Mouse (Mus musculus): ENCODE data around the gene Ssh3.

Ssh3 gene

DNA sequence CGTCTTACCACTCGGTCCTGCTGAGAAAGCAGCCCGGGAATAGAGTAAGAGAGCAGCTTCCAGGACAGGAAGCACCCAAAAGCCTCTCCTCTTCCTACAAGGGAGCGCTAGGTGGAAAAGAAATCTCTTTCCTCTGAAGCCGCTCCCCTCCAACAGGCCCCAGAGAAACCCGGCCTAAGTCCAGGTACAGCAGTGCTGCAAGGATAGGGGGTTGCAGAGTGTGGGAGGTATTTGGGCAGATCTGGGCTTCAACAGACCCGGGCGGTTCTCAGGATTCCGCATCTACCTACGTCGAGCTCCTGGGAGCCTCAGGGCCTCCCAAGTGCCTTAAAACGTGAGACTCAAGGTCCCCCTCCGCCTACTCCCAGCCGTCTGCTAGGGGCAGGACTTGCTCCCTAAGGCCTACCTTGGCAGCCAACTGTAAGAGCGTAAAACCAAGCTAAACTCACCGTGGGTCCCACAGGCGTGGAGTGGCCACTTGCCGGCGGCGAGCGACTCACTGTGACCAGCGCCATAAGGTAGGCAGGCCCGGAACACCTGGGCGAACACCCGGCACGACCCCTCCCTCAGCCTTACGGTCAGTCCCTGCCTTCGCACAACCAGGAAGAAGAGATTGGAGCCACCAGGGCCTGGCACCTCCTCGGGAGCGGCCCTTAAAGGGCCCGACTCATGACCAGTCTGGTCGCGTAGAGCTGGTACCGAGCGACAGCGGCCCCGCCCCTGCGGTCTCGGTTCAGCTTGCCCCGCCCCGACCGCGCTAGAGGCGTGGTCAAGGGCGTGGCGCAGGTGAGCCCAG lies at the start of gene Ssh3:
Gene Ssh3, minus strand, starts transcription at position 615 of the 796 bp plus-strand sequence.
- peak in 1 of 2 experiments; percentile 73 for DNase-seq (ENCODE audit: low spot score in 2 of 2)

DNA sequence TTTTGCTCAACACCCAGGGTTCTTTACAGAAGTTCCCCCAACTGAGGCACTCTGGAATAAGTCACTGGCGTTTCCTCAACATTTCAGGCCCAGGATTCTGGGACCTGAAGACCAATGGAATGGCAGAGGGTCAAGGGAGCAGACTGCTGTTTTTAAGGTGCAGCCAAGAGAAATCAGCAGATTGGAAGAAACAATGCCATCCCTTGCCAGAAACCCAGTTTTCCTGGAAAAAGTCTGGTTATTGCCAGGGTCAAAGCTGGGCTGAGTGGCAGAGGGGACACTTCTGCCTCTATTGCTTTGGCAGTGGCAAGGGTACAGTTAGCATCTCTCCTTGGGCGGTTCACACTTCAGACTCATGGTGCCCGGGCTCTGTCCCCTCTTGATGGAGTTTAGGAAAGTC lies 48.2 kb upstream of the Ssh3 start:
- DNase-seq (ENCODE audit: low spot score in 2 of 2): no peak

DNA sequence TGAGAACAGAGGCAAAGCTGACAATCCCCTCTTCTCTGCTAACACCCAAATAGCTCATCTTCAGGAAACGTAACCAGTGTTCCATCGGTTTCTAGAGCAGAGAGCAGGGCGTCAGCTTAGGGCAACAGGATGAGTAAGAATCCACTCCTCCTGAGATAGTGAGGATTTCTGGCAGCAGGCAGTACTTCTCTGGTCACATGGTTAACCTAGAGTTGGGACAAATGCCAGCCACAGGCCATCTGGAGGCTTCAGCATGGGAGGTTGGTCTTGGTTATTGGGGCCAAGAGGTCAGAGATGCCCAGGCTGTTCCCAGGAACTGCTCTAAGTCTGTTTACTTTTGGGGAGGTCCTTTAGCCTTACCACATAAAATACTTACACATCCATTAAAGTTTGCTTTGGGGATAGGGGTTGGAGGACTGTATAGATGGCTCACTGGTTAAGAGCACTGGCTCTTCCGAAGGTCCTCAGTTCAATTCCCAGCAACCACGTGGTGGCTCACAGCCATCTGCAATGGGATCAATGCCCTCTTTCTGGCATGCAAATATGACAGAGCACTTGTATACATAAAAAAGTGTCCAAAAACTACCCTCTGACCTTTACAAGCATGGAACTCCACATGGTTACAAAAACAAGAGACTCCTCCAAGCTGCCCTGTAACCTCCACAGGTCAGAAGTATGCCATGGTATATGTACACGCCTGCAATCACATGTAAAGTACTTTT lies 46.4 kb upstream of the Ssh3 start:
- DNase-seq (ENCODE audit: low spot score in 2 of 2): no peak

DNA sequence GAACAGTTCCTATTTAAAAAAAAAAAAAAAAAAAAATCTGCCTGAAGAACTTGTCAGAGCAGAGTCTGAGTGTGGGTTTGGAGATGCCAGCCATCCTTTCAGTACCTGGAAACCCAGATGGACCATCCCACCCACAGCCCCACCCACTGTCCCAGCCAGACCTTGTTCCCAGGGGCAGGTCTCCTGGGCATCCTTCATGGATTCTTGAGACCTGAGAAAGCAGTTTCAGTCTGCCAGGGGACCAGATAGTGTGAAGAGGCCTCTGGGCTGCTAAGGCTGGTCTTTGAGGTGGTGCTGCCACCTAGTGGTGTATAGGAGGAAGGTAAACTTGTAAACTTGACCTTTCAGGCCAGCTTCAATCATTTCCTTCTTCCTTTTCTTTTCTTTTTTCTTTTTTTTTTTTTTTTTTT lies 40.8 kb upstream of the Ssh3 start:
- no peak for DNase-seq (ENCODE audit: low spot score in 2 of 2)

DNA sequence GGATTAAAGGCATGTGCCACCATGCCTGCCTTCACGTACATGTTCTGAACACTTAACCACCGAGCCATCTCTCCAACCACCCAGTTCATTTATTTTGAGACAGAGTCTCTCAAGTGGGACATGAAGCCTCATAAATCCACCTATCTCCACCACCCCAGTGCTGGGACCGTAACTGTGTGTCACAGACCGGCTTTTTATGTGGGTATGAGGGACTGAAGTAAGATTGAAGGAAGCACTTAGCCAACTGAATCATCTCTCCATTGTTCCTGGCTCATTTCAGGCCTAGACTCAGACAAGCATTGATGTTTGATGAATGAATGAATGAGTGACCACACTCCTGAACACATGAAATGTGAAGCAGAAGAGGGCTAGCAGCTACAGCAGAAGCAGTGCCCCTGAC lies 40.3 kb upstream of the Ssh3 start:
- no peak for DNase-seq (ENCODE audit: low spot score in 2 of 2)

DNA sequence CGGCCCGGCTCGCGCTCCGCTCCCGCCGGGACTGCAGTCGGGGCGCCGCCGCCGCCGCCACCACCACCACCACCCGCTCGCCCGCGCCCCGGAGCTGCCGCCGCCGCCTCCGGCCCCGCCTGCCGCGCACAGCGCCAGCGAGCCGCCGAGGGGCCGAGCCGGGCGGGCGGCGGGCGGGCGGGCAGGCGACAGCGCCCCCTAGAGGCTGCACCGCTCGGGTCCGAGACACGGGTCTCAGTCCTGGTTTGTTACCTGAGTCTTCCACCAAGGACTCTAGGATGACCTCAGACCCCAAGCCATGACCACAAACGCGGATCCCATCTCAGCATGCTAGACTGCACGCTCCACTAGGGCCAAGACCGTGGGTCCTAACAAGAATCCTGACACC lies 37.2 kb upstream of the Ssh3 start, which contains the start of gene Grk2:
Gene Grk2, minus strand, starts transcription at position 33 of the 388 bp plus-strand sequence.
- DNase-seq (ENCODE audit: low spot score in 2 of 2): peak; percentile 71 to 81

DNA sequence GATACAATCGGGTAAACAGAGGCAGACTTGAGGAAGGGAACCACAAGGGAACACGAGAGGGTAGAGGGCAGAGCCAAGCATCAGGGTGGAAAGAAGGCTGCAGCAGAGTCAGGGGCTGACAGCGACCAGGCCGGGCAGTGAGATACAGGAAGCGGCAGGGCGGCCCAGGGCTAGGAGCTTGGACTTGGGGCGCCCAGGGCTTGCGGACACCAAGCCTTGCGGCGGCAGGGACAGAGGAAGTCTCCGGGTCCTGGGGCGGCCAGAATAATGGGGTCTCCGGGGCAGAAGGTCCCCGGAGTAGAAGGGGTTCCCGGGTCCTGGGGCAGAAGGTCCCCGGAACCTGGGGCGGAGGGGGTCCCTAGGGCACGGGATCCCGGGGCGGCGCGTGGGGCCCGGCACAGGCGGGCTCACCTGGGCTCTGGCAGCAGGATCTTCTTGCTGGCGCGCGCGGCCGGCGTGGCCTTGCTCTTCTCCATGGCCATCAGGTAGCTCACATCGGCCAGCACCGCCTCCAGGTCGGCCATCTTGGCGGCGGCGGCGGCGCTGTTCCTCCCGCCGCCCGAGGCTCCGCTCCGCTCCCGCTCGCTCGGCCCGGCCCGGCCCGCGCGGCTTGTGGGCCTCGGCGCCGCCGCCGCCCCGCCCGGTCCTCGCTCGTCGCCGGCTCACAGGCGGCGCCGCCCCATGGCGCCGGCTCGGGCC lies 36.7 kb upstream of the Ssh3 start:
- no peak for DNase-seq (ENCODE audit: low spot score in 2 of 2)

DNA sequence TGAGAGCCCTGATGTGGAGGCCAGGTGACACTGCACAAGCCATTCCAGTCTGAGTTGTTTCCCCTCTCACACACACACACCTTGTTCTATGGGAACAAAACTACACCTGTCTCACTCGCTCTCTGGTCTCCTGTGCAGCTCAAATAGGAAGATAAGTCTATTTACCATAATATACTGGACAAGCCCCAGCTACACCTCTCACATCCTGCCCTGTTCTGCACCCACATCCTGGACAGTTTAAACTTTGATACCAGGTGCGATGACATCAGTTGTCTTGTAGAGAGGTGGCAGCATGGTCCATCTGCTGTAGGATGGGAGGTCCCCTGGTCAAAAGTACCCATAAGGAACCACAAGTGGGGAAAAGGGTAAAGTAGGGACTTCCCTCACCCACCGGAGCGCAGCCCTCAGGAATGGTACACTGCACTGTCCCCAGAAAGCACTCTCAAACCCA lies 35.9 kb upstream of the Ssh3 start:
- DNase-seq (ENCODE audit: low spot score in 2 of 2): no peak

DNA sequence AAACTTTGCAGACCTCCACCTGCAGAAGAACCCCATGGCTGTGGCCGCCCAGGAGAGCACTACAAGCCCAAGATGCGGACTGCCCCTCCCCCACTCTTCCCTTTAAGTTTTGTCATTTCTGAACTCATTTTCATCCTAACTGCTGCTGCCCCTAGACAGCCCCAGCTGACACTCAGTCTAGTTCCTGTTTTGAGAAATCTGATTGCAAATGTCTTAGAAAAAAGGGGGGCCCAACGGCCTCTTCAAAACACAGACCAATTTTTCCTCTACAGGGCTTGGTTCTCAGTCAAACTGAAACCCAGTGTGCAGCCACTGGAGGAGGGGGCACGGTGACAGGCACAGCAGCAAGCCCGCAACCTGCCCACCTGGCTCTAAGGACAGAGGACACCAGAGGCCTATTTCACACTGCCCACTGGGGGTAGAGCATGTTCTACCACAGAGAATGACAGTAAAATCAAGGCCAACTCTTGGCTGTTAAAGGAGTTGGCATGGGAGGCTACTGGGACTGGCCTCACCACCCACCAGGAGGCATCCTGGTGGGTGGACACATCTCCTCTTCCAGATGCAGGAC lies 35.4 kb upstream of the Ssh3 start:
- no peak for DNase-seq (ENCODE audit: low spot score in 2 of 2)

DNA sequence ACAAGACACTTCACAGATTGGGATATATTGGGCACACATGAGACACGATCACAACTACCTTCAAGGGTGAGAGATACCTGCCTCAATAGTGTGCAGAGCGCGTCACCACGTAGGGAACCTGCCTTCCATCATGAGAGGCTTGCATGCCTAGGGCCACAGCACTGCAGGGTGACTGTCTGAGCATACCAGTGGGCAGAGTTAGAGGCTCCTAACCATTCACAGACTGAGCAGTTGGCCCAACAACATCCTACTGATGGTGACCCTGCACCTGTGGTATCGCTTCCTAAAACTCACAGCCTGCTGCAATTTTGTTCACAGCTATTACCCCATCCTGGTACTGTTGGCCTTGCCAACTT lies 34.6 kb upstream of the Ssh3 start:
- no peak for DNase-seq (ENCODE audit: low spot score in 2 of 2)

DNA sequence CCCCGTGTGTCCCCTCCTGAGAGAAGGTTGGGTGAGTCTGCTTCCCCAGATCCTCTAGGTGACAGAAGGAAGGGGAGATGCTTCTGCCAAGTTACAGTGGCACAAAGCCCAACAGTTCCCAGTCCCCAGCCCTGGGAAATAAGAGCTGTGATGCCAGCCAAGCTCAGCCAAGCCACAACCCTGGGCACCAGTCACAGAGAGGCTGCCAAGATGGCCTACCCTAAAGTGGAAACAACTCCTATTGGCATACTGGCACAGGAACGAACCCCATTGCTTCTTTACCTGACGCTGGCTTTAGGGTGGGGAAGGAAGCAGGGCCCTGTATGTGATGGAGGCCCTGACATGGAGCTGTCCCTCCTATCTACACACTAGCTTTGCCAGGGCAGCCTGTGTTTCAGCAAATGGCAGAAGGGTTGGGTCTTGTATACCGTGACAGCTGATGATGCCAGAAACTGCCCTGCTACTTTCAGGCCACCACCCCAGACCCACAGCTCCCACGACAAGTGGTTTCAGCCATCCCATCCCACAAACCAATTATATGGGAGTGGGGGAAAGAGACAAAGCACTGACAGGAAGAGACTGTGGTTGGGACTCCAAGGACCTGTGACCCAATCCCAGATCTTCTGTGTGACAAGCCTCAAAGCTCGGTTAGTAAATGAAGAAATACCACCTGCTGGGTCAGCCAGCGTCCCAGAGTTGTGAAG lies 34.1 kb upstream of the Ssh3 start:
- DNase-seq (ENCODE audit: low spot score in 2 of 2): no peak

DNA sequence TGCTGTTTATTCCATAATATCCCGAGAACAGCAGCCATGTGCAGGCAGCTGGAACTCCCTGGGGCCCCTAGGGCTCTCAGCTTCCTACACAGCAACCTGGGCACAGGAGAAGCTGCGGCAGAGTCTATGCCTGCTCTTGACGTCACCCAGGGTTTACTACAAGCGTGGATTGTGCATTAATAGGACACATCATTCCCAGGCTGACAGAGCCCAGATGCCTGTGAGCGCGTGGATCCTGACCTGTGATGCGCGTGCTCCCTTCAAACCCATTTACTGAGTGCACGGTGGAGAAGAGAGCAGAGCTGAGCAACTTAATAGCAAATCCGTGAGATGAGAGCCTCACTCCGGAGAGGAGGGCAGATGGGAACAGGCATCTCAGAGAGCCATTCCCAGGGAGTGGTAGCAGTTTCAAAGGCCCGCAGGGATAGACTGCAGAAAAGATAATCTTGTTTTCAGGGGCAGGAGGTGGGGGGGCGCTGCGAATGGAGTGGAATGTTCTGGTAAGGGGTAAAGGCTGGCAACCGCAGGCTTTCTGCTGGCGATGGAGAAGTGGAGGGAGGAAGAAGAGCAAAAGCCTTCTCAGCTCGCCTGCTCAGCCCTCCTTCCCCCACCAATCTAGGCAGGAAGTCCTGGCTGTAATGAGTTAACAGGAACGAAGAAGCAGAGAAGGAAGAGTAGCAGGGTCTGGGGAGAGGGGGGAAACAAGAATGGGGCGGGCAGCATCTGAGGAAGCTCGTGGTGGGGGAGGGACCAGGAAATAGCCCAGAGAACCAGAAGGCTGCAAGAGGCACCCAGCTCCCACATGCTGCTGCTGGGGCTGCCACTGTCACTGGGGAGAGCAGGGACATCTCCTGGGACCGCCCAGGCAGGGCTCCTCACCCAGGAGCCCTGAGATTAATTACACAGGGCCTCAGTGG lies 33.0 kb upstream of the Ssh3 start:
- no peak for DNase-seq (ENCODE audit: low spot score in 2 of 2)

DNA sequence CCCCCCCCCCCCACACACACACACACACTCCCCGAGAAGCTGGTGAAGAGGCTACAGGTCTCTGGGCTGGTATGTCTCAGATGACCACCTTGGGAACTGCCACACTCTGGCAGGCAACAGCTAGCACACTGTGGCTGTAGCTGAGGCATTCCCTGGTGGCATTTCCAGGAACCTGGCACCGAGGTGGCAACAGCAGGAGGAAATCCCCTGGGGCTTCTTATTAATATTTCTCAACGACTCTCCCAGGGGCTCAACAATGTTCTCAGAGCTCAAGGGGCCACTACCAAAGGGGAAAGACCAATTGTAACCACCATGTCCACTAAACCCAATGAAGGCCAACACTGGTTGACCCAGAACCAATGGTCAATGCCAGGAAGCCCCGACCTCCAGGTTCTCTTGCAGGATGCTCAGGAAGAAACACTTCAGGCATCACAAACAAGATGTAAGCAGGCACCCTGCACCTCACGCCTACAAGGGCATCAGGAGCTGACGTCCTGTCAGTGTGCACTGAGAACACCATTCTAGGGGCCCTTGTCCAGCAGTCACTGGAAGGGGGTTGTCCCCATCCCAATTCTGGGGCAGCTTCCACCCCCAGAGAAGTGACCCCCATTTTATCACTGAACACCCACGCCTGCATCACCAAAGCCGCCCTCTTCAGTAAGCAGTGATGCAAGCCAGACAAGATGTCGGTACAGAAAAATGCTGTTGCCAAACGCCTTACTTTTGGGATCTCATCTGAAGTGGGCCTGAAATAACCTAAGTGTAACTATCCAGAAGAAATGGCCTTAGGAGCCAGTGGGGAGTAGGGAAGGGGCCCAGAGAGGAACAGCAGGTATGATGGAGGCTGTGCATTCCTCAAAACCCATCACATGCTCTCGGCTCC lies 32.1 kb upstream of the Ssh3 start:
- DNase-seq (ENCODE audit: low spot score in 2 of 2): no peak

DNA sequence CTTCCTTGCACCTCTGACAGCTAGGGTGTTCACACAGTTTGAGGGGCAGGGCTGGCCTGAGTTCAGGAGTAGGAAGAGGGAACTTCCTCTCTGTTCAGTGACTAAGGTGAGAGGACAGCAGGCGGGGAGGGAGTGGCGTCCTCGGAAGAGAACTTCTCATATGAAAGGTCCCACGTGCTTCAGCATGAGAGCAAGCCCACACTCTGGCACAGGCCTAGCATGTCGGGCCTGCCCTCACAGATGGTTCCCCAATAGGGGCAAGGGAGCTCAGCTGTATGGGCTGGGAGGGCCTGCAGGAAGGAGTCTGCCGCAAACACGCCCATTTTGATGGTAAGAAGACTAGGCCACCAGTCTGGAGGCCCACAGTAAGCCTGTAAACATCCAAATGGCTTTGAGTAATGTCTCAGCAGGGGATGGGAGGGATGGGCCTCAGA lies 31.3 kb upstream of the Ssh3 start:
- DNase-seq (ENCODE audit: low spot score in 2 of 2): no peak

DNA sequence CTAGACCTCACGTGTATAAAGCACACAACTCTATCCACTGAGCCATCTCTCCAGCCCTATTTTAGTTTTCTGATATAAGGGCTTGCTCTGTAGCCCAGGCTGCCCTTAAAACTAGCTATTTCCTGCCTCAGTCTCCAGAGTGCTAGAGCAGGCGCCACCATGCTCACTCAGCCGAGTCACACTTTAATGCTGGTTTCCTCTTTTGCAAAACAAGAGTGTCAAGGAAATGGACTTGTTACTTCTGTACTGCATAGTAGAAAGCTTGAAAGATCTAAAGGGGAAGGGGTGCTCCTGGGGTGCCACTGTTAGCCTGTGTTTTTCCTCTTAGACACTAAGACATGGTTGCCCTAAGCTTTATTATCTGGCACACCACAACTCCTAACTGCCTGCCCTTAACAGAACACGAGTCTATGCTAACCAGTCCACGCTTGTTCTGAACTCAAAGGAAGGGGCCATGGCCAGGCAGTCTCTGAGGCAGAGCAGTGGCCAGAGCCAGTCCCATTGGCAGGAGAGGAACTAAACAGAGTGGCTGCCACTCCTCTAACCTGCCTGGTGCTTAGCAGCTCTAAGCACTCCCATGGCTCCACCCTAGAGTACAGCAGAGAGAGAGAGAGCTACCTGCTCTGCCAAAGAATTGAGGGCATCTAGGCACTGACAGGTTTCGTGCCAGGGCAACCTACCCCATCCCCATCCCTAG lies 30.7 kb upstream of the Ssh3 start:
- DNase-seq (ENCODE audit: low spot score in 2 of 2): no peak

DNA sequence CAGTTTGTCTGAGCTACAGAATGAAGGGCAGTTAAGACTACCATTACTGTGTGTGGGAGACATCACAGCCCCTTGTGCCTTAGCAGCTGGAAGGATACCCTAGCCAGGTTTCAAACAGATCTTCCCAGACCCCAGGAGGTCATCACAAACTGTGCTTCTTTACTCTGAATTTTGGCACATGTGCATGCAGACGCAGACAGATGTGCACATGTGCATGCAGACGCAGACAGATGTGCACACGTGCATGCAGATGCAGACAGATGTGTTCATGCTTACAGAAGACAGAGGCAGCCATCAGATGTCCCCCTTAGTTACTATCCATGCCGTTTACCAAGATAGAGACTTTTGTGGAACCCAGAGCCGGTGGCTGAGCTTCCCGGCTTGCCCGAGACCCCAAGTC lies 30.1 kb upstream of the Ssh3 start:
- DNase-seq (ENCODE audit: low spot score in 2 of 2): no peak

DNA sequence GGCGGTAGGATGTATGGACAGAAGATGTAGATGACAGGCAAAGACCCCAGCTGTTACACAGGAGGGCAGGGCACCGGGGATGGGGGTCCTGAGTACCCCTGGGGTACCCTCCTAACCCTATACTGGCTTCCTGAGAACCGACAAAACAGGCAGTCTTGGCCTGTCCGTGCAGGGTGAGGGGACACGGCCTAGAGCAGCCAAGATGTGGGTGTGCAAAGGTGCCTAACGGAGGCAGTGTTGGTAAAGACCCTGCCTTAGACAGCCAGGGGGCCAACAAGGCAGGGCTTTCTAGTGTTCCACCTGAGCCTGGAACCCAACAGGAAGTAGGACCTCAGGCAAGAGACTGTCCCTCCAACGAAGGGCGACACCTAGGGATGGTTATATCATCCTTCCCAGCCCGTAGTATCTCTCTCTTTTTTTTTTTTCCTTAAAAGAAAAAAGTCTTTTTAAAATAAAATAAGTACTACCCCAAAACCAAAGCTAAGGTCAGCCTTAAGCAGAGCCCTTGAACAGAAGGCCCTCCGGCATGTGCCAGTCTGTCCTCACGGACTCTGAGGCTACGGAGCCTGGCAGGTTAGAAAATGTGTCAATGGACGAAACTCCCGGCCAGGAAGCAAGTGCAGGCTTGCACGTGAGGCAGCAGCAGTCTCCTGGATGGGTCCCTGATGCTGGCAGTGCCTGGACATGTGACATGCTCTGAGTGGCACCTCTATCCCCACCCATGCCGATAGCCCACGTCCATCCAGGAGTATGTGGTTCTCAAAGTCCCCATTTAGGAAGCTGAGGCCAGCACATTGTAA lies 29.5 kb upstream of the Ssh3 start:
- DNase-seq (ENCODE audit: low spot score in 2 of 2): no peak

DNA sequence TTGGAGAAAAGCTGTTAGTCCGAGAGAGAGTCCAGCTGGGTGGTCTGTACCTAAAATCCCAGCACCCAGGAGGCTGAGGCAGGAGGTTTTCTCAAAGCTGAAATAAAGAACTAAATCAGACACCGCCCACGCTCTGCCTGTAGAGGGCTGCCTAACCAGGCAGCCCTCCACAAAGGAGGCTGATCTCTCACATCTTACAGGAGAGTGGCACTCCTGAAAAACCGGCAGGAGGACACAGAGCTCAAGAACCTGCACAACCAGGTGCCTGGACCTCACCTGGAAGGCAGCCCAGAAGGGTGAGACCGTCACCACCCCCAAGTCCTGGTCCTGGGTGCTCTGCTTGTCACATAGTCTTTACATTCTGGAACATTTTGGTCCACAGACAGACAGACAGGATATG lies 28.9 kb upstream of the Ssh3 start:
- no peak for DNase-seq (ENCODE audit: low spot score in 2 of 2)
